Mouse (Mus musculus) G1E (cell line): ENCODE measurements at regions not wholly inside any gene's neighbourhood (a gene's known extent, or its start where the extent isn't known, plus 50 kb on each side); places are given as distances from the start of the nearest gene placed in this dataset.

Experiments
- CTCF ChIP-seq: IDR thresholded peaks from 2 replicates; pipeline ENCODE4 v1.5.1; 2012; ENCODE audit warnings: low read depth, low read length, inconsistent platforms, mixed read lengths
- GATA1 ChIP-seq: IDR thresholded peaks from 2 replicates; pipeline ENCODE4 v1.6.1; 2012; ENCODE audit warnings: borderline replicate concordance, low read length, inconsistent platforms, mixed read lengths
- GATA2 ChIP-seq: IDR thresholded peaks from 2 replicates; pipeline ENCODE4 v1.6.1; 2012; ENCODE audit warnings: low read depth, low read length, inconsistent platforms, borderline replicate concordance
- POLR2AphosphoS5 ChIP-seq: IDR thresholded peaks from 2 replicates; pipeline ENCODE4 v1.6.1; 2012; ENCODE audit warnings: low read depth, low read length, inconsistent platforms; ENCODE audit not compliant: insufficient replicate concordance
- TAL1 ChIP-seq: conservative IDR thresholded peaks from 2 replicates; pipeline ENCODE4 v1.6.1; 2012; ENCODE audit warnings: low read depth, low read length, inconsistent platforms, mixed read lengths

DNA sequence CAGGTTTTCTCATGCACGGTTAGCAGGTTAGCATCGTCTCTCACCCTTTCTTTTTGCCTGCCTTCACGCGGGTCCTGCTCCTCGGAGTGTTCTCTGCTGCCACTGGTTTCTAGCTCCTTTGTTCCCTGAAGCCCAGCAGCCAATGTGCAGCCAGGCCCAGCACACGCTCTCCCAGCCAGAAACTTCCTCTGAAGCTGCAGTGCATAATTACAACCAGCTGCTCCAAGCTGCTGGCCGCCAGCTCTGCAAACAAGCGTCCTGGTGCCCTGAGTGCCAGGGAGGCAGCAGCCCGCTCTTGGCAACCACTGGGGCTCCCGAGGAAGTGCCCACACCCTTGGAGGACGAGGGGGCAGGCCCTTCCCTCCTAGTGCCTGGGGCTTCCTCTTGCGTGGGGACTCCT lies 74.8 kb upstream of the Maml3 start:
- TF ChIP-seq CTCF = no peak
- TF ChIP-seq GATA1 = no peak
- no peak for TF ChIP-seq TAL1
- no peak for TF ChIP-seq POLR2AphosphoS5
- no peak for TF ChIP-seq GATA2
